Mouse (Mus musculus) layer of hippocampus, postnatal 25 days (tissue): ENCODE measurements around the gene H13. TPM values are rescaled to one million over a fixed set of nuclear protein-coding genes. Genes with fewer than 3 reads are reported as not detected.

Source experiments
- DNase-seq, 2 experiments: peaks; one replicate each; pipeline ENCODE4 v3.0.0; 2022; ENCODE audit warnings: mixed read lengths in 2 of 2, low spot score in 1 of 2; ENCODE audit errors: extremely low spot score in 1 of 2
- total RNA-seq, 2 experiments: library from RNA; stranded (reverse); gene quantifications; 2 replicates each; pipeline ENCODE4 v1.2.3; 2021

H13 gene
- total RNA-seq, 2 experiments from 2014 or later = 78.4 to 81.8 TPM

GRCm38 (mm10) chr2:152728594-152728993, 59.3 kb downstream of the H13 start:
- DNase-seq = no peak

GRCm38 (mm10) chr2:152729013-152729635, 59.9 kb downstream of the H13 start:
- no peak for DNase-seq

- no peak for DNase-seq
Measured at GRCm38 (mm10) chr2:152729636-152730020, 60.4 kb downstream of the H13 start.

- DNase-seq = no peak
Measured at GRCm38 (mm10) chr2:152733201-152733600, 63.9 kb downstream of the H13 start.

- DNase-seq = no peak
Measured at GRCm38 (mm10) chr2:152734501-152734900, 65.2 kb downstream of the H13 start.

GRCm38 (mm10) chr2:152734984-152735383, 65.7 kb downstream of the H13 start:
- peak; percentile 77 to 87 for DNase-seq

GRCm38 (mm10) chr2:152736090-152736601, 66.9 kb downstream of the H13 start, which contains the start of gene Id1:
TSS of gene Id1 (plus strand) at chr2:152736251.
- DNase-seq = peak; percentile 37 to 42

- no peak for DNase-seq
Measured at GRCm38 (mm10) chr2:152736748-152737147, 67.5 kb downstream of the H13 start.

GRCm38 (mm10) chr2:152737306-152738221, 68.3 kb downstream of the H13 start:
- DNase-seq = no peak

- DNase-seq = no peak
Measured at GRCm38 (mm10) chr2:152738341-152738740, 69.1 kb downstream of the H13 start.

- DNase-seq = peak in 1 of 2 experiments; percentile 14
Measured at GRCm38 (mm10) chr2:152739031-152739841, 70.0 kb downstream of the H13 start.

GRCm38 (mm10) chr2:152739842-152740260, 70.6 kb downstream of the H13 start:
- DNase-seq = no peak

GRCm38 (mm10) chr2:152740490-152740889, 71.2 kb downstream of the H13 start:
- no peak for DNase-seq

GRCm38 (mm10) chr2:152741153-152742041, 72.1 kb downstream of the H13 start:
- no peak for DNase-seq

GRCm38 (mm10) chr2:152742435-152742834, 73.2 kb downstream of the H13 start:
- DNase-seq = peak in 1 of 2 experiments; percentile 58

- DNase-seq = no peak
Measured at GRCm38 (mm10) chr2:152753944-152754711, 84.9 kb downstream of the H13 start, which contains the start of gene Cox4i2. TSS of gene Cox4i2 (plus strand) at chr2:152754173.

GRCm38 (mm10) chr2:152756474-152757393, 87.5 kb downstream of the H13 start:
- no peak for DNase-seq

- DNase-seq = no peak
Measured at GRCm38 (mm10) chr2:152757478-152757877, 88.2 kb downstream of the H13 start.
